Mouse (Mus musculus) central nervous system, embryonic 18 days (tissue): ENCODE data around the gene Ccs. TPM values are rescaled to one million over a fixed set of nuclear protein-coding genes. Genes with fewer than 3 reads are reported as not detected.

Source experiments
- polyA plus RNA-seq: library from polyadenylated mRNA; depleted of rRNA; stranded (reverse); fragments of >200 nt; gene quantifications from 2 replicates; pipeline ENCODE4 v1.2.3, GENCODE M21; 2012; rRNA removed

The Ccs gene
- polyA plus RNA-seq = 42.6 and 45.4 TPM in 2 replicates

DNA sequence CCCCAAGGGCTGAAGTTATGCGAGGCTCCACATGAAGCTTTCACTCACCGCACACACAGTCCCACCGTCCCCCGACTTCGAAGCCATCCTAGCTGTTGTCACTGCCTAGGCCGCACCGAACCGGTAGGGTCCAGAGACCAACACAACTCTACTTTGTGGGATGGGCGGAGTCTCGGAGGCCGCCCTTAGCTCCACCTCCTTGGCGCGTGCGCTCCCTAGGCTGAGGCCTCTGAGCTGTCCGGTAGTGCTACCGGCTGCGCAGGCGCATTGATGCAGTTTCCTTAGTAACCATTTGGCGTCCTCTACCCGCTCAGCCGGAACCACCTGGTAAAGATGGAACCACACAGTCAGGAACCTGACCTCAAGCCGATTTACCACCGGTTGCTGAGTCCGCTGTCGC is at the start of gene Ccs, which contains the start of gene Ccdc87:
Gene Ccs, minus strand, starts transcription at position 184 of the 400 bp plus-strand sequence.
Gene Ccdc87, plus strand, starts transcription at position 218 of the 400 bp plus-strand sequence.

DNA sequence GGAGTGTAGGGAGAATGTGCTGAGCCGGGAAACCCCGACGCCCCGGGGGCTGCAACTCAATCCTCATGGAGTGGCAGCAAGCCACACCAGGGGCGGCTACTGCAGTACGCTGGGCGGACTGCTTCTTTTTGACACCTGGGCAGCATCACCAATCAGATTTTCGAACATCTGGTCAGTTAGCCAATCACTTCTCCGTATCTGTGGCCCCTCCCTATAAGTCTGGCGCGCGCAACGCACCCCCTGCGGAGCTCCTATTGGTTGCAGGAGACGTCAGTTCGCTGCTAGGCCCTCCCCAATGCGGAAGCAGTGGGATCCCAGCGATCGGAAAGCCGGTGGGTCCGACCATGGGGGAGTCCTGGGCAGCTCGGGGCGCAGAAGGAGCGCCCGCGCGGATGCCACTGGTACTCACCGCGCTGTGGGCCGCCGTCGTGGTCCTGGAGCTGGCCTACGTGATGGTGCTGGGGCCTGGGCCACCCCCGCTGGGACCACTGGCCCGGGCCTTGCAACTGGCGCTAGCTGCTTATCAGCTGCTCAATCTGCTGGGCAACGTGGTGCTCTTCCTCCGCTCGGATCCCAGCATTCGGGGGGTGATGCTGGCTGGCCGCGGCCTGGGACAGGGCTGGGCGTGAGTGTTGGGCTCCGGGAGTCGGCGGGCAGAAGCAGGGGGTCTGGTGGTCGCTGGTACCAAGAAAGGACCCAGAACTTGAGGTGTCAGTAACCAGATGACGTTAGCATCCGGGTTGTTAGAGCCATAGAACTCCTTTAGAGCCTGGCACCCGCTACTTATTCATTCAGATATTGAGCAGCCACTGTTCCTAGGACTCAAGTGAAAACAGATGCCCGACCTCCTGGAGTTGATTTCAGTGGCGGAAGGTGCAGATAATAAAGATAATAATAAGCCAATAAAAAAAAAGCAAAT is 39.5 kb upstream of the Ccs start, which contains the start of gene Zdhhc24:
Gene Zdhhc24, plus strand, starts transcription at position 264 of the 919 bp plus-strand sequence.

DNA sequence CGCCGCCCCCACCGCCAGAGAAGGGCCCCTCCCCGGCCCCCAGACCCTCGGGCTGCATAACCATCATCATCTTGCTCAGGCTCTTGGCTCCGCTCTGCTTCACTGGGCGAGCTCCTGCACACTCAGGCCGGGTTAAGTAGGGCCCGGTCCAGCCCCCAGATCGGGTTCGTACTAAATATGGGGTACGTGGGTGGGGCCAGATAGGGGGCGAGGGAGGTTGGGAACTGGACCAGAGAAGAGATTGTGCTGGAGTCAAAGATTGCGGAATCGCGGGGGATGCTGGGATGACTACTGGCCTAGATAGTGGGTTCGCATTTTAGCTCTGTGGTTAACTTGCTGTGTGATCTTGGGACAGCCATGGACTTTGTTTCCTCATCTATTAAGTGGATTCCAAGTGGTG is 38.7 kb upstream of the Ccs start, which contains the start of gene Actn3:
Gene Actn3, minus strand, starts transcription at position 125 of the 400 bp plus-strand sequence.

DNA sequence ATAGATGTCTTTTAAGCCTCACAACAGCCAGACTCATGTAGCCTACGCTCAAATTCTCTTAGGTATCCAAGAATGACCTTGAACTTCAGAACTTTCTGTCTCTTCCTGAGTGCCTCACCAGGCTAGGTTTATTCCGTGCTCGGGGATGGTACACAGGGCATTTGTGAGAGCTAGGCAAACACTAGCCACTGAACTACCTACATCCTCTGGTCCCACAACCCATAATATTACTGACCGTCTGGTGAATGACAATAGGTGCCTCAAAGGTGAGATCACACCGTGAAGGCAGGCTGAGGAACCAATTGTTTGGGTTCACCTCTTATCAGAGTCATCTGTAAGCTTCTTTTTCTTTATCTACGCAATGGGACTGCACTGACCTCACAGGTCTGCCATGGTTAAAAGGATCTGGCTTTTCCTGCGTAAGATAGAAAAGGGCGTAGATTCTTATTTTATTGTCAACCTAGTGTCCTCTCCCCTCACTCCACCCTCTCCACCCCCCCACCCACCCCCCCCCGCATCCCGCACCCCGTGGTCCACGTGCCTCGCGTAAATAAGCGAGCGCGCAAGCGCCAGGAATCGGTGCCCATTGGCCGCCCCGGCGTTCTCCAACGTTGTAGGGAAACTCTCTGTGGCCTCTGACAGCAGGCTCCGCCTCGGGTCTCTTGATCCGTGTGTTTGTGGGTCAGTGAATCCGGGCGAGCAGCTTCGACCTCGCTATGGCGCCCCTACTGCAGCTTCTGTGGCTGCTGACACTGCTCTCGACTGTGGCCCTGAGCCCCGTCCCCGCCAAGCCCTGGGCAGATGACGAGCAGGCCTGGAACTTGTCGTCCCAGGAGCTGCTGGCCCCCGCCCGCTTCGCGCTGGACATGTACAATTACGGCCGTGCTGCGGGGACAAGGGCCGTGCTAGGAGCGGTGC is 15.7 kb upstream of the Ccs start, which contains the start of gene Ctsf:
Gene Ctsf, plus strand, starts transcription at position 579 of the 918 bp plus-strand sequence.

DNA sequence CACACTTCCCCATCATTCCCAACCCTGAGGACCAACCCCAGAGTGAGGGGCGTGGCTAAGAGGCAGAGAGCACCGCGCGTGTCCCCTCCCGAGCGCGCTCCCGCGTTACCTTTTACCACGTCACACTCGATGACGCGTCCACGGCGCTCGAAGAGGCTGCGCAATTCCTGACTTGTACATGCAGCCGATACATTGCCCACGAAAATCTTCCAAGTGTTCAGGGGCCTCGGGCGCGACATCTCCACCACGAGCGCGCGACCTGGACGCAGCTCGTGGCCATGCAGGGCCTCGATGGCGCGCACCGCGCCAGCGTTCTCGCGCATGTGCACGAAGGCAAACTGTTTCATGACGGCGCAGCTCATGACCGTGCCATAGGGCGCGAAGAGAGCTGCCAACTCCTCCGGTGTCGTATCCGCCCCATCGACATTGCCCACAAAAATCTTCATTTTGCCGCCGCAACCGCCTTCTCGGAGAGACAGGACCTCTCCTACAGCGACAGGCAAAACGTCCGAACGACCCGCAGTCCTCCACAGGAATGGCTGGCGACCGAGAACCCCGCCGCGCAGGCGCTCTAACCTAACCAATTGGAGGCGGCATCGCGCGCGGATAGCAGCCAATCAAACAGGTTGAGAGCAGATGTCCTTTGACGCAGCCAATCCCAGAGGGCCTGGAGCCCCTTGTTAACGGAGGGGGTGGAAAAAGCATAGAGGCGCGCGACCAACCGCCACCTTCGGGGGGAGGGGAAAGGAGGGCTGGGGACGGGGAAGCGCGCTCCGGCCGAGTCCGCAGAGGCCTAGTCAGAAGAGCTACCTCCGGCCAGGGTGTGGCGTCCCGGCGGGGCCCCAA is 27.8 kb downstream of the Ccs start, which contains the start of the genes Gm21992 and Rbm14:
Gene Gm21992, minus strand, starts transcription at position 550 of the 846 bp plus-strand sequence.
Gene Rbm14, minus strand, starts transcription at position 572 of the 846 bp plus-strand sequence.

DNA sequence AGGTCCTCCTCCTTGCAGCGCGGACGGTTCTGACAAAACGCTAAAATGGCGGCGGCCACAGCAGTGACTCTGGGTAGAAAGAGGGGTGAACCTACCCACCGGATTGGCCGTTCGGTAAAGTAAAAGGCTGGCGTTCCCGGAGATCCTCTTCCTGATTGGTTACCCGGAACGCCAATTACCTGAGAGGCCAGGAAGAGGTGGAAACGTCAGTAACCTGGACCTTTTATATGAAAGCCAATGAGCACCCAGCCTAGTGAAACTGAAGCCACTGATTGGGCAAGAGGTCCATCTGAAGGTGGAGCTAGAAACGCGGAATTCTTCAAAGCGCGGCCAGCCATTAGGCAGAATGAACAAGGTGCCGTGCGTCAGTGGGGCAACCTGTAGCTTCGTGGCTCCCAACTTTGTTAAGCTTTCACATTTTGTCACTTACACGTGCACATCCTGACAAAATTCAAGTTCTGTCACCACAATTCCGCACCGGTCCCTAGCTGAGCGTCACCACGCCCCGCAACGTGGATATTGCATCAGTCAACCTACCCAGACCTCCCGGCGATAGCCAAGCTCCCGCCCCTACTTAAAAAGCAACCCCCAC is 45.2 kb downstream of the Ccs start, which contains the start of gene Rbm4:
Gene Rbm4, minus strand, starts transcription at position 71 of the 592 bp plus-strand sequence.

Other genes with a start within 250 kb of the Ccs start
- gene Lrfn4, start 223.7 kb downstream of the Ccs start, polyA plus RNA-seq = 70.1 and 75.0 TPM in 2 replicates
- gene Rce1, start 213.7 kb downstream of the Ccs start, polyA plus RNA-seq = 62.2 and 64.2 TPM in 2 replicates
- 7.5 and 7.7 TPM in 2 replicates for gene Gm960, start 140.7 kb downstream of the Ccs start, polyA plus RNA-seq
- 36.9 and 40.5 TPM in 2 replicates for gene Sptbn2, start 128.2 kb downstream of the Ccs start, polyA plus RNA-seq
- 65.3 and 74.3 TPM in 2 replicates for gene Rbm4b, start 82.8 kb downstream of the Ccs start, polyA plus RNA-seq
- 117 and 122 TPM in 2 replicates for gene Rbm4, start 45.4 kb downstream of the Ccs start, polyA plus RNA-seq
- gene Gm21992, start 27.7 kb downstream of the Ccs start, polyA plus RNA-seq = 10.6 and 11.3 TPM in 2 replicates
- gene Rbm14, start 27.7 kb downstream of the Ccs start, polyA plus RNA-seq = 45.3 and 49.8 TPM in 2 replicates
- 0.95 and 0.98 TPM in 2 replicates for gene Ccdc87, start within 50 bp of the Ccs start, polyA plus RNA-seq
- 77.2 and 77.8 TPM in 2 replicates for gene Ctsf, start 15.8 kb upstream of the Ccs start, polyA plus RNA-seq
- gene Actn3, start 38.6 kb upstream of the Ccs start, polyA plus RNA-seq = 1.1 and 2.5 TPM in 2 replicates
- gene Zdhhc24, start 39.3 kb upstream of the Ccs start, polyA plus RNA-seq = 34.2 and 37.1 TPM in 2 replicates
- 19.7 and 23.0 TPM in 2 replicates for gene Bbs1, start 67.3 kb upstream of the Ccs start, polyA plus RNA-seq
- 89.2 and 90.6 TPM in 2 replicates for gene Dpp3, start 89.0 kb upstream of the Ccs start, polyA plus RNA-seq
- gene Peli3, start 103.8 kb upstream of the Ccs start, polyA plus RNA-seq = 11.6 and 14.6 TPM in 2 replicates
- gene Mrpl11, start 122.8 kb upstream of the Ccs start, polyA plus RNA-seq = 93.3 and 102 TPM in 2 replicates
- 7.7 and 9.5 TPM in 2 replicates for gene Npas4, start 151.0 kb upstream of the Ccs start, polyA plus RNA-seq
- gene Slc29a2, start 184.5 kb upstream of the Ccs start, polyA plus RNA-seq = 39.3 and 39.8 TPM in 2 replicates
- gene B4gat1, start 199.5 kb upstream of the Ccs start, polyA plus RNA-seq = 56.5 and 59.7 TPM in 2 replicates
- gene AC124502.3, start 199.6 kb upstream of the Ccs start, polyA plus RNA-seq = 3.2 TPM in 2 replicates
- 24.9 and 25.9 TPM in 2 replicates for gene Brms1, start 202.0 kb upstream of the Ccs start, polyA plus RNA-seq
- 3.1 and 3.9 TPM in 2 replicates for gene Rin1, start 211.1 kb upstream of the Ccs start, polyA plus RNA-seq
- 8.3 and 9.9 TPM in 2 replicates for gene Cd248, start 228.7 kb upstream of the Ccs start, polyA plus RNA-seq
- gene Tmem151a, start 246.2 kb upstream of the Ccs start, polyA plus RNA-seq = 24.0 and 25.4 TPM in 2 replicates
- 48.7 and 56.5 TPM in 2 replicates for gene Yif1a, start 249.2 kb upstream of the Ccs start, polyA plus RNA-seq